Mouse (Mus musculus): Measurements from ENCODE around the gene Defb35.

- TF ChIP-seq GATA1 (IDR thresholded peaks at IDR 0.05; ENCODE audit: borderline replicate concordance, low read length) (no peak), FLI1 (IDR thresholded peaks at IDR 0.05; ENCODE audit: low read length) (no peak)
Observed at GRCm38 (mm10) chr8:21915625-21916024, 22.5 kb upstream of the Defb35 start.
